In the genomic region with DNA sequence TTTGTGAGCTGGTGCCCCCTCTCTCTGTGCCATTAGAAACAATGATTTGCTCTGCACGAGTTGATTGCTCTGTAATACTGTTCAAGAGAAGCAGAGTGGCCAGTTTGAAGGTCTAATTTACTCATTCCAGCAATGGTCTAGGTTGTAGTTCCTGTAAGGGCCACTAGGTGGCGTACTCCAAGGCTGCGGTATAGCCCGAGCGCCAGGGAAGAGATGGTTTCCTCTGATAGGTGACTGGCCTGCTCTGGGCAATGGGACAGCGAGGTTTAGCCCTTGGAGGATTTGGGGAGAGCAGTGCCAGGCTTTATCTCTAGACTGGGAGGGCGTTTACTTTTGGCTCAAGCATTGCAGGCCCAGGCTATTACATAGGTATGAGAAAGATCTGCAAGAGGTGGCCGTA, we compare ENCODE assay signal across 9 mouse cellular contexts.
DNase-seq lines count a peak whose midpoint lies in the region; ATAC-seq lines count a peak whose summit lies in the region.
"Had no signal": no experiment of that assay in that cellular context is flagged by ENCODE, and none has a peak within 500 bp of the region (broad histone marks: within the 10 kb centered on the region; RNA-seq: fewer than 3 reads in every experiment).

No protein-coding gene starts in this region.

- H3K4me1 ChIP-seq in hindbrain, embryonic 10.5 days (replicated peaks): peaks cover 20% of the 10 kb centered on the region
- peaks cover 11% of the 10 kb centered on the region; the same call in 1 of the 2 replicates for H3K4me1 ChIP-seq in hindbrain, embryonic 12.5 days

- H3K9ac ChIP-seq in hindbrain, embryonic 12.5 days: no peak overlapping the region
- H3K9ac ChIP-seq: embryonic facial prominence, embryonic 15.5 days had no signal

- no peak overlapping the region for H3K27ac ChIP-seq in hindbrain, embryonic 10.5 days
- no peak overlapping the region for H3K27ac ChIP-seq in hindbrain, embryonic 12.5 days
- H3K27ac ChIP-seq: embryonic facial prominence, embryonic 15.5 days had no signal

- ATAC-seq in hindbrain, embryonic 12.5 days (ENCODE audit: low FRiP score): no peak
- peak; percentile 70 to 73; a peak in 3 of 4 replicates for ATAC-seq in hematopoietic stem cell, adult 5-6 weeks (replicated peaks in 1 of 2; ENCODE audit: insufficient read depth in 1 of 2, low FRiP score in 2 of 2, low TSS enrichment in 1 of 2, low read depth in 1 of 2, poor library complexity in 2 of 2, severe bottlenecking in 2 of 2)

- WGBS in hindbrain, embryonic 10.5 days: 39% methylated on average over 8 of the region's 8 CpGs
- 31% methylated on average over 8 of the region's 8 CpGs for WGBS in hindbrain, embryonic 12.5 days

- no peaks in the 10 kb centered on the region for H3K36me3 ChIP-seq in hindbrain, embryonic 10.5 days
- no peaks in the 10 kb centered on the region for H3K36me3 ChIP-seq in hindbrain, embryonic 12.5 days
- H3K36me3 ChIP-seq: embryonic facial prominence, embryonic 15.5 days had no signal

- H3K9me3 ChIP-seq in hindbrain, embryonic 10.5 days: no peaks in the 10 kb centered on the region
- H3K9me3 ChIP-seq in hindbrain, embryonic 12.5 days (replicated peaks): no peaks in the 10 kb centered on the region
- H3K9me3 ChIP-seq: embryonic facial prominence, embryonic 15.5 days had no signal

- H3K4me3 ChIP-seq in hindbrain, embryonic 10.5 days: no peak overlapping the region
- no peak overlapping the region for H3K4me3 ChIP-seq in hindbrain, embryonic 12.5 days
- H3K4me3 ChIP-seq: embryonic facial prominence, embryonic 15.5 days had no signal

- peak; percentile 60 for DNase-seq in hindbrain, embryonic 10.5 days (ENCODE audit: low spot score)
- DNase-seq in CD4-positive helper T cell, adult 2 months (ENCODE audit: low read depth, low spot score): peak; percentile 18
- peak; percentile 76 for DNase-seq in ZHBTc4 (ENCODE audit: low read depth, low spot score)
- peak; percentile 19 to 66 for DNase-seq in lung, postnatal 4 days
- DNase-seq in thymus, postnatal 10 days (ENCODE audit: low spot score in 2 of 2): peak; percentile 5 to 50
- no peak for DNase-seq in gastrocnemius, postnatal 25 days

- no peak overlapping the region for H3K4me2 ChIP-seq in hindbrain, embryonic 12.5 days (replicated peaks)
- H3K4me2 ChIP-seq: embryonic facial prominence, embryonic 15.5 days had no signal

- H3K27me3 ChIP-seq in hindbrain, embryonic 10.5 days (ENCODE audit: insufficient read depth, poor library complexity, severe bottlenecking): no peaks in the 10 kb centered on the region
- no peaks in the 10 kb centered on the region for H3K27me3 ChIP-seq in hindbrain, embryonic 12.5 days
- H3K27me3 ChIP-seq: embryonic facial prominence, embryonic 15.5 days had no signal
